15 mouse cellular contexts compared by ENCODE assay signal in genomic region chrX:104054848-104055247, GRCm38 (mm10).
"Had no signal": no experiment of that assay in that cellular context is flagged by ENCODE, and none has a peak within 500 bp of the region (broad histone marks: within the 10 kb centered on the region; RNA-seq: fewer than 3 reads in every experiment).

No protein-coding gene starts in this region.

- H3K27me3 ChIP-seq: stomach, embryonic 15.5 days had no signal

- H3K27ac ChIP-seq: neural tube, embryonic 15.5 days; stomach, embryonic 15.5 days; stomach, postnatal 0 days had no signal

- H3K4me3 ChIP-seq: neural tube, embryonic 15.5 days; stomach, embryonic 15.5 days had no signal

- H3K9ac ChIP-seq: neural tube, embryonic 15.5 days; stomach, embryonic 15.5 days had no signal

- DNase-seq: retina, postnatal 1 day; right cerebral cortex, adult 18-20 months; right cerebral cortex, postnatal 14 days; right cerebral cortex, postnatal 25 days; right cerebral cortex, postnatal 4 days; spleen, adult 18-20 months; thymus, adult 18-20 months; thymus, adult 2 months; thymus, postnatal 14 days; thymus, postnatal 25 days; thymus, postnatal 36 days; thymus, postnatal 4 days had no signal

- H3K9me3 ChIP-seq: neural tube, embryonic 15.5 days; stomach, embryonic 15.5 days had no signal

- H3K4me2 ChIP-seq: neural tube, embryonic 15.5 days; stomach, embryonic 15.5 days had no signal

- H3K4me1 ChIP-seq: neural tube, embryonic 15.5 days; stomach, embryonic 15.5 days had no signal

- H3K36me3 ChIP-seq: neural tube, embryonic 15.5 days; stomach, embryonic 15.5 days had no signal
